Mouse (Mus musculus): ENCODE measurements around the gene Pigz. TPM values are rescaled to one million over a fixed set of nuclear protein-coding genes. Genes with fewer than 3 reads are reported as not detected.

The Pigz gene
- total and polyA plus RNA-seq, 3 experiments, result 1.4 to 7.1 (median 2.8) TPM

DNA sequence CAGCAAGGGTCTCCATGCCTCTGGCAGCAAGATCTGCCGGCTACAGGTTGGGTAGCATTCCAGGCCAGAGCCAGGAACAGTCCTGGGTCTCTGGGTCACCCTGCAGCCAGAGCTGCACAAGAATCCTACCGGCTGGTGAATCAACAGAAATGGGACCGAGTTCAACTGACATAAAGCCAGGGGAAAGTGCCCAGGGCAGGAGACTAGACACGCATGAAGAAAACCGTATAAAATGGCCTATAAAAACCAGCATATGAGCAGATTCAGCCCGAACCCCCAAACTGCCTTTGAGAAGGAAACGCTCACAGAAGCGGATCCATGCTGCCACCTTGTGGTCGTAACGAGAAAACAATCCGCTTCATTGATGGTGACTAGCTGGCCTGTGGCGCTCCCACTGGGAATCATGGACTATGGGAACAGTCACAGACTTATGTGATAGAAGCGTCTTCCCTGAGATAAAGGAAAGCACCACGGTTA, 15.4 kb upstream of the Pigz start (continued):
- TF ChIP-seq PAX5 (IDR thresholded peaks at IDR 0.05; ENCODE audit: low read length) (no peak), MAFK (IDR thresholded peaks at IDR 0.05; ENCODE audit: insufficient replicate concordance, low read length) (no peak), ZKSCAN1 (IDR thresholded peaks at IDR 0.05; ENCODE audit: borderline replicate concordance, low read depth, low read length) (no peak), EP300 (IDR thresholded peaks at IDR 0.05; ENCODE audit: low read length) (no peak), CHD1 (IDR thresholded peaks at IDR 0.05; ENCODE audit: low read depth, low read length) (no peak), MYC (IDR thresholded peaks at IDR 0.05; ENCODE audit: low read depth, low read length) (no peak)

DNA sequence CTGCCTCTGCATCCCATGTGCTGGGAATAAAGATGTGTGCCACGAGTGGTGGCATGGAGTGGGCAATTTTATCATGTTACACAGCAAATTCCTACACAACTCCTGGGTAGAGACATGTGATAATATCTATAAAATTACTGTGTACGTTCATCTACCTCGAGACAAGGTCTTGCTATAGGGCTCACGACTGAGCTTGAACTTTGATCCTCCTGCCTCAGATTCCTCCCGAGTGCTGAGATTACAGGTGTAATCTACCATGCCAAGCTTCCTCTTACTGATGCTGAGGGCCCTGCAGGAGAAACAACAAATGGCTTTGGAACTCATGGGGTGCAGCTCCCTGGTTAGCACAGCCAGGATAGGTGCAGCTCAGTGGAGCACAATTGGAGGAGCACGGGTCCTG, 9.3 kb upstream of the Pigz start:
- H3K79me2 ChIP-seq (replicated peaks; ENCODE audit: control insufficient read depth, extremely low read depth, insufficient read depth, poor library complexity, severe bottlenecking), result peaks cover 4% of the 10 kb centered on the region
- H3K36me3 ChIP-seq (replicated peaks in 1 of 2; ENCODE audit: control insufficient read depth in 1 of 2, insufficient read depth in 1 of 2, low read length in 1 of 2), result peaks cover 0 to 12% of the 10 kb centered on the region in 2 experiments
- in situ Hi-C loops (cut with MboI; ENCODE audit: low pct_ligation_motif_present, low pct_unique_long_range_greater_than_20kb, low sequenced_read_pairs) (no loop called here), dilution Hi-C loops (cut with MboI; ENCODE audit: extremely low pct_ligation_motif_present, extremely low pct_unique_long_range_greater_than_20kb, low sequenced_read_pairs) (no loop called here)
- H3K4me2 ChIP-seq (ENCODE audit: insufficient read depth, low read depth, poor library complexity, severe bottlenecking), result no peak overlapping the region
- no peak overlapping the region for H3K4me3 ChIP-seq (replicated peaks in 1 of 3; ENCODE audit: low read depth in 2 of 3, low read length in 2 of 3, poor library complexity in 1 of 3)
- no peaks in the 10 kb centered on the region for H3K27me3 ChIP-seq (replicated peaks)
- peaks cover 12 to 30% of the 10 kb centered on the region in 2 experiments for H3K4me1 ChIP-seq (ENCODE audit: control insufficient read depth in 1 of 2, insufficient read depth in 2 of 2)
- TF ChIP-seq USF1 (IDR thresholded peaks at IDR 0.05; ENCODE audit: low read depth, low read length) (no peak), HCFC1 (IDR thresholded peaks at IDR 0.05; ENCODE audit: low read depth, low read length) (no peak), SMC3 (IDR thresholded peaks at IDR 0.05; ENCODE audit: low read depth, low read length) (no peak), USF2 (conservative IDR thresholded peaks at IDR 0.05; ENCODE audit: low read depth, low read length) (no peak), CHD2 (IDR thresholded peaks at IDR 0.05; ENCODE audit: low read length) (no peak), PAX5 (IDR thresholded peaks at IDR 0.05; ENCODE audit: low read length) (no peak), CTCF (conservative IDR thresholded peaks at IDR 0.05 in 1 of 2, IDR thresholded peaks at IDR 0.05 in 1 of 2; ENCODE audit: low read depth in 2 of 2, low read length in 2 of 2) (no peak), EP300 (IDR thresholded peaks at IDR 0.05; ENCODE audit: low read length) (no peak), POLR2AphosphoS2 (IDR thresholded peaks at IDR 0.05; ENCODE audit: low read depth, low read length) (no peak), ETS1 (conservative IDR thresholded peaks at IDR 0.05; ENCODE audit: low read depth, low read length) (no peak), BHLHE40 (IDR thresholded peaks at IDR 0.05; ENCODE audit: low read depth, low read length) (no peak), JUND (conservative IDR thresholded peaks at IDR 0.05; ENCODE audit: low read depth, low read length) (no peak), MEF2A (IDR thresholded peaks at IDR 0.05; ENCODE audit: borderline replicate concordance, low read depth, low read length) (no peak), ZNF384 (IDR thresholded peaks at IDR 0.05; ENCODE audit: low read depth, low read length) (no peak), TBP (conservative IDR thresholded peaks at IDR 0.05; ENCODE audit: low read depth, low read length) (no peak), MXI1 (IDR thresholded peaks at IDR 0.05; ENCODE audit: low read depth, low read length) (no peak), JUN (IDR thresholded peaks at IDR 0.05; ENCODE audit: insufficient read depth, low read depth, low read length) (no peak), ELF1 (IDR thresholded peaks at IDR 0.05; ENCODE audit: low read depth, low read length) (no peak), CHD1 (IDR thresholded peaks at IDR 0.05; ENCODE audit: low read depth, low read length) (no peak), SIN3A (IDR thresholded peaks at IDR 0.05; ENCODE audit: low read length) (no peak)
- no peak for DNase-seq (ENCODE audit: extremely low read depth)
- H3K9me3 ChIP-seq (replicated peaks; ENCODE audit: low read length), result peaks cover 10% of the 10 kb centered on the region
- H3K9ac ChIP-seq (ENCODE audit: insufficient read depth, low read depth), result no peak overlapping the region
- no peak overlapping the region for H3K27ac ChIP-seq (ENCODE audit: insufficient read depth, low read depth)
